Mouse (Mus musculus) thymus, postnatal 25 days (tissue): Measurements from ENCODE around the gene Itga5.

ENCODE experiments used
- DNase-seq: peaks from one replicate; pipeline ENCODE4 v3.0.0; 2022

Itga5 gene

GRCm38 (mm10) chr15:103308056-103308875 lies 58.3 kb downstream of the Itga5 start:
- peak; percentile 33 for DNase-seq

- peak; percentile 92 for DNase-seq
These were observed 59.4 kb downstream of the Itga5 start for GRCm38 (mm10) chr15:103307125-103307524.

GRCm38 (mm10) chr15:103305792-103306645 lies 60.5 kb downstream of the Itga5 start:
- no peak for DNase-seq

GRCm38 (mm10) chr15:103305070-103305678 lies 61.4 kb downstream of the Itga5 start:
- peak; percentile 85 for DNase-seq

DNA sequence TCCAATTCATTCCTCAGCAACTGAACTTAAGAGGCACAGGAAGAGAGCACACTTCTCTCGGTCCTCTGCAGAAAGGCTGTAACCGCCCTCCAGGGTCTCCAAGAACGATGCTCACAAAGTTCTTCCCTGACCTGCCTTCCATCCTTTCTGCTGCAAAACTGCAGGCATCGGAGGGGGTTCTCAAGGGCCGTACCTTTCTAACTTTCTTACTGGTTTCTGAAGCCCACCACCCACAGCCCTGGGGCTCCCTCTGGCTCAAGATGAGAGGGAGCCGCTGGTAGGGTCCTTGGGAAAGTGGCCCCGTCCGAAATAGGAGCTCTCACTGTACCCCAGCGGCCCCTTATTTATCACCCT lies 62.0 kb downstream of the Itga5 start:
- no peak for DNase-seq

GRCm38 (mm10) chr15:103303916-103304615 lies 62.5 kb downstream of the Itga5 start:
- no peak for DNase-seq

GRCm38 (mm10) chr15:103302341-103303021 lies 64.1 kb downstream of the Itga5 start:
- no peak for DNase-seq

DNA sequence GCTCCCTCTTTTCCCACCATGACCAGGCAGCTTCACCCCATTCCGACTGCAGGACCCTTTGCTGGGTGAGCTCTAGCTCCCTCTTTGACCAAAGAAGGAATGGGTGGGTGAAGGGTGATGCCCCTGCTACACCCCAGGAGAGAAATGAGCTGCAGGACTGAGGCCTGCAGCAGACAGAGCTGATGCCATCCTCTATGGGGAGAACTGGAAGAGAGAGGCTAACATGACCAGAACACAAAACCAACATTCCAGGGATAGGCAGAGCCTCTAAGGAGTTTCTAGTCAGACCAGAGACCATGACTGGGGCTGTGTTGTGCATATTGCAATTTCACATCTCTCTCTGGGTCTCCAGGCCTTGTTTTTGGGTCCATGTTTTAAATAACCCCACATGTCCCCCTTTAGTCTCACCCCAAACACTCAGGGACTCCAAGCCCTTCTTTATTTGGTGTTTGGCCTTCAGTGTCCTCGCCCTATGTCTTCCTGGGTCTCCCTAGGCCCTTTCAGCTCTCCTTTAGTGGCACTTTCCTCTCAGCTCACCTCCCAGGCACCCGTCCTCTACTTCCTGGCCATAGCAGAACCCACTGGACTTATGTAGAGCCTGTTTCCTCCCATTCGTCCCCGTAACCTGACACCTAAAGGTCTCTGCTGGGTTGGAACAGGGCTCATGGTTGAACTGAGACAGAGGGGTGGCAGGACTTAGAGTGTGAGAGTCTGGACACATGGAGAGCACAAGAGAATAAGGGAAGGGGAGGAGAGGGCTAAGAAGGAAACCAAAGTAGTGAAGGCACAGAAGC lies 64.8 kb downstream of the Itga5 start:
- no peak for DNase-seq

DNA sequence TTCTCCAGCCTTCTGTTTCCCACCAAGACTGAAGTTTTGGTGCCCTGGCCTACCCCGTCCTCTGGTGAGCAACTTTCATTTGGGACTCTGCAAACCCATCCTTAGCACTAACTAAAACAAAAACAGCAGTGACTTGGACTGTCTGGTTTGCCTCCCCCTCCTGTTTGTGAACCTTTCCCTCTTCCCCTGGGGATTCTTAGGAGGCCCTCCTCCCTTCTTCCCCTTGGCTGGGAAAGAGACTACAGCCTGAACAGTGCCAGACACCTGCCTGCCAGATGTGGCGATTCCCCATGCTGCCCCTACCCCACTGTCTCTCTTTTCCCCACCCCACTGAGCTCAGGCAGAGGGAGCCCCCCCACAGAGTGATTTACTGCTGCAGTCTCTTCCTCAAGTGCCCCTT lies 65.5 kb downstream of the Itga5 start:
- DNase-seq: no peak

DNA sequence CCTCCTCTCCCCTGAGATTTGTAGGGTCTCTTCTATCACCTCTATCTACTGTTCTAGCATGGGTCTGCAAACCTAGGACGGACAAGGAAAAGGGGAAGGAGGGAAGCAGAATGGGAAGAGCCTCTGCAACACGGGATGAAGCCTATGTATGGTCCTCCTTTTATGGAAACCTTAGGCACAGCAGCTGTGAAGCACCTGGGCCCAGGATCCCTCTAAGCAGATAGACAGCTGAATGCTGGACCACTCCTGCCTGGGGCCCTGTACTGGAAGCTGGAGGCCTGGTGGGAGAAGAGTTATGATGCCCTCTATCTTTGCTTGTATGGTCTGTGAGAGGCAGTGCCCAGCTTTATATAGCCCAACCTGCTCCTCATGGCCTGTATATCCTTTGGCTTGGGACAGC lies 66.0 kb downstream of the Itga5 start:
- DNase-seq: no peak

DNA sequence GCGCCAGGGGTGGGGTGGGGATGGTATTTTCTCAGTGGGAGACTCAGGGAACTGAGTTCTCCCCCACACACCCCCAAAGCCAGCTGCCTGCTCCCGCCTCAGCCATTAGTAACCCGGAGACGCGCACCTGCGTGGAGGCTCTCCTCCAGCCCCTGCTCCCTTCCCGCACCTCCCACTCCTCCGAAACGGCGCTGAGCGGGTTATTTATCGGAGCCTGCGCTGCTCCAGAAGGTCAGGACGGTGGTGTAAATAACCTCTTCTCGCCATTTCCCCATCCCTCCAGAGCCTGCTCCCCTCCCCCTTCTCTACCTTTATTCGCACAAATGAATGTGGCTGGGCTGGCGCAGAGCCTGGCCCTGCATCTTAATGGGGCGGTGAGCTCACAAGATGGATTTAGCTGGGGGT lies 66.5 kb downstream of the Itga5 start:
- DNase-seq: no peak

DNA sequence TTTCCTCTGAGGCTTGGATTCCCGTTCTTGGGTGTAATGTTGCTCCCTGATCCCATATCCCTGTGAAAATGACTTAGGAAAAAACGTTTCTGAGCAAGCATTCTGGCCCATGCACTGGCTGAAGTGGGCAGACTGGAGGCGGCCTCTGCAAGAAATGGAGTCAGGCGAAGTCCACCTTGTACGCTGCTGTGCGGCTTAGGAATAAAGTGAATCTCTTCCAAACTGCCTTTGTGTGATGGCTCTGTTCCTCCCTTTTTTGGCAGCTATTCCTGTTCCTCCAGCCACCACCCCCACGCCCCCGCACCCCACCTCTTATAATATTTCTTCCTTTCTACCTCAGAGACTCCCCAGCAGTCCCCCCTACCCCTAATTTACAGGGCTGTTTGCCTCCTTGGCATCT lies 66.9 kb downstream of the Itga5 start:
- DNase-seq: no peak

- DNase-seq: no peak
These were observed 67.5 kb downstream of the Itga5 start for GRCm38 (mm10) chr15:103298861-103299616.

GRCm38 (mm10) chr15:103298026-103298425 lies 68.5 kb downstream of the Itga5 start:
- no peak for DNase-seq

GRCm38 (mm10) chr15:103297313-103297712 lies 69.2 kb downstream of the Itga5 start:
- DNase-seq: no peak

DNA sequence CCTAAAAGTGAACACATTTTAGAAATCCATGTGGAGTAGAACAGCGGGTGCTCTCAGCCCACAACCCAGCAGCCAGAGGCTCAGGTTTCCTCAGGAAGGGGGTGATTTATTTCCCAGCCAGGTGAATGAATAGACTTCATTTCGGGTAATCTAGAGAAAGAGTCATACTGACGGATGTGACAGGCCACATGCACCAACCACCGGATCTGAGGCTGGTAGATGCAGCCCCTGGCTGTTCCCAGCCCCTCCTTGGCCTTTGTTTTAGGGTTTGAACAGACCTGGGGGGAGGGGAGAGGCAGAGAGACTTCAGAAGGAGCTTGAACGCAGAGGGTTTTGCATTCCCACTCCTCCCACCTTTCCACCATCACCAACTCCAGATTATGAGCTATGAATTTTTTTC lies 70.7 kb downstream of the Itga5 start:
- DNase-seq: peak; percentile 19

- DNase-seq: no peak
These were observed 71.9 kb downstream of the Itga5 start for GRCm38 (mm10) chr15:103294649-103295048.
